16 mouse cellular contexts compared by ENCODE assay signal in genomic region chr8:91997023-91997891, GRCm38 (mm10).
DNase-seq lines count a peak whose midpoint lies in the region; ATAC-seq and TF ChIP-seq lines count a peak whose summit lies in the region.
"Had no signal": no experiment of that assay in that cellular context is flagged by ENCODE, and none has a peak within 500 bp of the region (broad histone marks: within the 10 kb centered on the region; RNA-seq: fewer than 3 reads in every experiment).

No protein-coding gene starts in this region.

- H3K27ac ChIP-seq in heart, embryonic 10.5 days = peak overlapping the region; percentile 63; the same call in 1 of the 2 replicates
- H3K27ac ChIP-seq in heart, embryonic 11.5 days (ENCODE audit: low read depth, low read length) = no peak overlapping the region
- no peak overlapping the region for H3K27ac ChIP-seq in embryonic facial prominence, embryonic 14.5 days (replicated peaks; ENCODE audit: low read depth, low read length)
- H3K27ac ChIP-seq in hindbrain, embryonic 14.5 days = peak overlapping the region; percentile 55
- H3K27ac ChIP-seq in neural tube, embryonic 11.5 days (ENCODE audit: low read depth, low read length) = peak overlapping the region; percentile 76
- H3K27ac ChIP-seq in intestine, postnatal 0 days (ENCODE audit: low read depth, low read length) = no peak overlapping the region
- H3K27ac ChIP-seq: limb, embryonic 13.5 days had no signal

- no peak for DNase-seq in heart, embryonic 10.5 days (ENCODE audit: low spot score)
- peak; percentile 53 for DNase-seq in embryonic facial prominence, embryonic 14.5 days (ENCODE audit: low spot score)
- peak; percentile 49 for DNase-seq in hindbrain, embryonic 14.5 days (ENCODE audit: low spot score)
- DNase-seq in neural tube, embryonic 11.5 days (ENCODE audit: low spot score) = peak; percentile 77
- DNase-seq in spleen, postnatal 10 days (ENCODE audit: low spot score in 2 of 2) = no peak
- no peak for DNase-seq in gastrocnemius, adult 8-10 months (ENCODE audit: low spot score in 2 of 2)
- DNase-seq: adrenal gland, postnatal 14 days; cerebellum, postnatal 14 days; heart, postnatal 4 days; kidney, adult 9 months; lung, postnatal 36 days; spleen, adult 18-20 months had no signal

- H3K9ac ChIP-seq in heart, embryonic 11.5 days (ENCODE audit: low read depth, low read length) = no peak overlapping the region
- H3K9ac ChIP-seq in embryonic facial prominence, embryonic 14.5 days (ENCODE audit: low read depth, low read length) = no peak overlapping the region
- no peak overlapping the region for H3K9ac ChIP-seq in hindbrain, embryonic 14.5 days
- no peak overlapping the region for H3K9ac ChIP-seq in neural tube, embryonic 11.5 days (ENCODE audit: low read length)
- no peak overlapping the region for H3K9ac ChIP-seq in intestine, postnatal 0 days (ENCODE audit: low read depth, low read length)
- H3K9ac ChIP-seq: limb, embryonic 13.5 days had no signal

- TF ChIP-seq CTCF in intestine, postnatal 0 days (IDR thresholded peaks at IDR 0.05; ENCODE audit: low read depth) = no peak

- no peaks in the 10 kb centered on the region for H3K9me3 ChIP-seq in heart, embryonic 10.5 days
- H3K9me3 ChIP-seq in heart, embryonic 11.5 days (replicated peaks; ENCODE audit: control insufficient read depth, low read length) = peaks cover 4% of the 10 kb centered on the region; the same call in 1 of the 2 replicates
- H3K9me3 ChIP-seq in embryonic facial prominence, embryonic 14.5 days (ENCODE audit: control insufficient read depth, low read length) = peaks cover 10% of the 10 kb centered on the region
- no peaks in the 10 kb centered on the region for H3K9me3 ChIP-seq in hindbrain, embryonic 14.5 days (ENCODE audit: control insufficient read depth, low read length)
- H3K9me3 ChIP-seq in neural tube, embryonic 11.5 days (ENCODE audit: control insufficient read depth, low read length) = no peaks in the 10 kb centered on the region; the same call in 1 of the 2 replicates
- H3K9me3 ChIP-seq in intestine, postnatal 0 days (ENCODE audit: control insufficient read depth) = no peaks in the 10 kb centered on the region

- peaks cover 25% of the 10 kb centered on the region for H3K4me1 ChIP-seq in heart, embryonic 10.5 days
- H3K4me1 ChIP-seq in heart, embryonic 11.5 days (ENCODE audit: control insufficient read depth, insufficient read depth, low read length) = peaks cover 12% of the 10 kb centered on the region
- H3K4me1 ChIP-seq in embryonic facial prominence, embryonic 14.5 days (ENCODE audit: control insufficient read depth, insufficient read depth, low read length) = peaks cover 12% of the 10 kb centered on the region; the same call in 1 of the 2 replicates
- H3K4me1 ChIP-seq in hindbrain, embryonic 14.5 days (replicated peaks; ENCODE audit: control insufficient read depth, insufficient read depth, low read length) = peaks cover 40% of the 10 kb centered on the region
- H3K4me1 ChIP-seq in neural tube, embryonic 11.5 days (ENCODE audit: control insufficient read depth, insufficient read depth, low read length) = peaks cover 28% of the 10 kb centered on the region
- H3K4me1 ChIP-seq in intestine, postnatal 0 days (replicated peaks; ENCODE audit: control insufficient read depth, insufficient read depth, low read length) = no peaks in the 10 kb centered on the region

- no peak overlapping the region for H3K4me3 ChIP-seq in heart, embryonic 10.5 days
- H3K4me3 ChIP-seq in heart, embryonic 11.5 days (ENCODE audit: low read depth, low read length) = no peak overlapping the region
- H3K4me3 ChIP-seq in embryonic facial prominence, embryonic 14.5 days (ENCODE audit: low read depth, low read length) = no peak overlapping the region
- no peak overlapping the region for H3K4me3 ChIP-seq in hindbrain, embryonic 14.5 days (replicated peaks; ENCODE audit: low read length)
- no peak overlapping the region for H3K4me3 ChIP-seq in neural tube, embryonic 11.5 days (ENCODE audit: low read depth, low read length)
- no peak overlapping the region for H3K4me3 ChIP-seq in intestine, postnatal 0 days (ENCODE audit: low read depth, low read length)
- H3K4me3 ChIP-seq: limb, embryonic 13.5 days; myocyte had no signal

- WGBS in heart, embryonic 10.5 days = 35% methylated on average over 26 of the region's 26 CpGs
- WGBS in heart, embryonic 11.5 days (ENCODE audit: insufficient replicate concordance) = 38% methylated on average over 26 of the region's 26 CpGs
- WGBS in embryonic facial prominence, embryonic 14.5 days = 44% methylated on average over 26 of the region's 26 CpGs
- 17% methylated on average over 26 of the region's 26 CpGs for WGBS in hindbrain, embryonic 14.5 days
- 12% methylated on average over 26 of the region's 26 CpGs for WGBS in neural tube, embryonic 11.5 days
- 70% methylated on average over 26 of the region's 26 CpGs for WGBS in intestine, postnatal 0 days

- ATAC-seq in heart, embryonic 11.5 days (replicated peaks; ENCODE audit: insufficient number of reproducible peaks, low FRiP score, low TSS enrichment) = no peak
- peak; percentile 12; the same call in 1 of the 2 replicates for ATAC-seq in embryonic facial prominence, embryonic 14.5 days (ENCODE audit: low read depth)
- peak; percentile 46; the same call in 1 of the 2 replicates for ATAC-seq in hindbrain, embryonic 14.5 days (ENCODE audit: low FRiP score)
- peak; percentile 66 for ATAC-seq in neural tube, embryonic 11.5 days (ENCODE audit: insufficient read depth, low FRiP score, low TSS enrichment)
- ATAC-seq in intestine, postnatal 0 days = no peak

- H3K4me2 ChIP-seq in heart, embryonic 11.5 days = no peak overlapping the region
- no peak overlapping the region for H3K4me2 ChIP-seq in embryonic facial prominence, embryonic 14.5 days (ENCODE audit: low read depth, low read length)
- no peak overlapping the region for H3K4me2 ChIP-seq in hindbrain, embryonic 14.5 days (replicated peaks)
- H3K4me2 ChIP-seq in neural tube, embryonic 11.5 days (ENCODE audit: low read depth) = peak overlapping the region; percentile 10; the same call in 1 of the 2 replicates
- H3K4me2 ChIP-seq in intestine, postnatal 0 days (replicated peaks; ENCODE audit: low read depth) = no peak overlapping the region
- H3K4me2 ChIP-seq: limb, embryonic 13.5 days had no signal

- H3K27me3 ChIP-seq in heart, embryonic 10.5 days (ENCODE audit: insufficient read depth, poor library complexity, severe bottlenecking) = peaks cover 62% of the 10 kb centered on the region
- H3K27me3 ChIP-seq in heart, embryonic 11.5 days (ENCODE audit: control insufficient read depth, insufficient read depth, low read length) = peaks cover 38% of the 10 kb centered on the region
- H3K27me3 ChIP-seq in embryonic facial prominence, embryonic 14.5 days (replicated peaks; ENCODE audit: control insufficient read depth, insufficient read depth, low read length) = peaks cover 12% of the 10 kb centered on the region; the same call in 1 of the 2 replicates
- no peaks in the 10 kb centered on the region for H3K27me3 ChIP-seq in hindbrain, embryonic 14.5 days (ENCODE audit: control insufficient read depth, insufficient read depth, low read length)
- H3K27me3 ChIP-seq in neural tube, embryonic 11.5 days (ENCODE audit: control insufficient read depth, insufficient read depth, low read length) = no peaks in the 10 kb centered on the region
- no peaks in the 10 kb centered on the region for H3K27me3 ChIP-seq in intestine, postnatal 0 days (replicated peaks; ENCODE audit: control insufficient read depth, insufficient read depth, low read length)

- H3K36me3 ChIP-seq in heart, embryonic 10.5 days = no peaks in the 10 kb centered on the region
- no peaks in the 10 kb centered on the region for H3K36me3 ChIP-seq in heart, embryonic 11.5 days (ENCODE audit: control insufficient read depth, insufficient read depth, low read length)
- no peaks in the 10 kb centered on the region for H3K36me3 ChIP-seq in embryonic facial prominence, embryonic 14.5 days (ENCODE audit: control insufficient read depth, insufficient read depth, low read length)
- no peaks in the 10 kb centered on the region for H3K36me3 ChIP-seq in hindbrain, embryonic 14.5 days (replicated peaks; ENCODE audit: control insufficient read depth, insufficient read depth)
- H3K36me3 ChIP-seq in neural tube, embryonic 11.5 days (ENCODE audit: control insufficient read depth, insufficient read depth, low read length) = no peaks in the 10 kb centered on the region
- no peaks in the 10 kb centered on the region for H3K36me3 ChIP-seq in intestine, postnatal 0 days (ENCODE audit: control insufficient read depth, insufficient read depth)
- H3K36me3 ChIP-seq: limb, embryonic 13.5 days had no signal

Comparison
In these comparisons a context has a peak if more than half of its experiments do, and no peak if none do; other contexts are left out.
1. H3K27ac ChIP-seq: peak in heart, embryonic 10.5 days (single experiment), hindbrain, embryonic 14.5 days (single experiment) and neural tube, embryonic 11.5 days (single experiment); none in heart, embryonic 11.5 days (single experiment), embryonic facial prominence, embryonic 14.5 days (single experiment) and intestine, postnatal 0 days (single experiment).
2. DNase-seq: peak in embryonic facial prominence, embryonic 14.5 days (single experiment), hindbrain, embryonic 14.5 days (single experiment) and neural tube, embryonic 11.5 days (single experiment); none in heart, embryonic 10.5 days (single experiment), spleen, postnatal 10 days (0 of 2) and gastrocnemius, adult 8-10 months (0 of 2).
3. ATAC-seq: peak in embryonic facial prominence, embryonic 14.5 days (single experiment), hindbrain, embryonic 14.5 days (single experiment) and neural tube, embryonic 11.5 days (single experiment); none in heart, embryonic 11.5 days (single experiment) and intestine, postnatal 0 days (single experiment).